Mouse (Mus musculus): Measurements from ENCODE around the gene Ralgapa2. TPM values are rescaled to one million over a fixed set of nuclear protein-coding genes. Genes with fewer than 3 reads are reported as not detected.

Ralgapa2 gene
- total and polyA plus RNA-seq, 2 experiments from 2014 or later: 7.6 to 21.7 TPM

GRCm38 (mm10) chr2:146496995-146497394, 15.1 kb downstream of the Ralgapa2 start:
- Histone ChIP-seq H3K36me3 (replicated peaks; ENCODE audit: control insufficient read depth, insufficient read depth, low read length) (no peaks in the 10 kb centered on the region), H3K27me3 (ENCODE audit: control insufficient read depth, insufficient read depth, low read length) (no peaks in the 10 kb centered on the region), H3K9ac (replicated peaks; ENCODE audit: low read depth, low read length) (no peak overlapping the region), H3K4me3 (ENCODE audit: low read depth, low read length) (no peak overlapping the region), H3K4me1 (ENCODE audit: control insufficient read depth, insufficient read depth) (peaks cover 19% of the 10 kb centered on the region), H3K4me2 (ENCODE audit: low read depth, low read length) (no peak overlapping the region), H3K27ac (ENCODE audit: low read depth) (no peak overlapping the region), H3K9me3 (replicated peaks; ENCODE audit: control insufficient read depth, low read length) (no peaks in the 10 kb centered on the region)
- ATAC-seq (ENCODE audit: insufficient read depth, low read depth) (no peak), DNase-seq (ENCODE audit: low spot score) (no peak)
- WGBS: 29% methylated on average over 1 of the region's 1 CpGs
- no peak for TF ChIP-seq CTCF (IDR thresholded peaks at IDR 0.05; ENCODE audit: low read depth)
- TF ChIP-seq EP300 (IDR thresholded peaks at IDR 0.05; ENCODE audit: low read depth): no peak

GRCm38 (mm10) chr2:146495781-146496180, 16.4 kb downstream of the Ralgapa2 start:
- Histone ChIP-seq H3K4me1 (ENCODE audit: control insufficient read depth, insufficient read depth) (peaks cover 22% of the 10 kb centered on the region), H3K9me3 (replicated peaks; ENCODE audit: control insufficient read depth, low read length) (no peaks in the 10 kb centered on the region), H3K36me3 (replicated peaks; ENCODE audit: control insufficient read depth, insufficient read depth, low read length) (no peaks in the 10 kb centered on the region), H3K27ac (ENCODE audit: low read depth) (no peak overlapping the region), H3K4me3 (ENCODE audit: low read depth, low read length) (no peak overlapping the region), H3K27me3 (ENCODE audit: control insufficient read depth, insufficient read depth, low read length) (no peaks in the 10 kb centered on the region), H3K9ac (replicated peaks; ENCODE audit: low read depth, low read length) (no peak overlapping the region), H3K4me2 (ENCODE audit: low read depth, low read length) (no peak overlapping the region)
- 87% methylated on average over 9 of the region's 9 CpGs for WGBS
- ATAC-seq (ENCODE audit: insufficient read depth, low read depth) (no peak), DNase-seq (ENCODE audit: low spot score) (no peak)
- TF ChIP-seq CTCF (IDR thresholded peaks at IDR 0.05; ENCODE audit: low read depth) (no peak), EP300 (IDR thresholded peaks at IDR 0.05; ENCODE audit: low read depth) (no peak)

- ATAC-seq (ENCODE audit: insufficient read depth, low read depth) (no peak), DNase-seq (ENCODE audit: low spot score) (no peak)
- H3K27ac ChIP-seq (ENCODE audit: low read depth): no peak overlapping the region
- WGBS: 100% methylated on average over 1 of the region's 1 CpGs
- H3K36me3 ChIP-seq (replicated peaks; ENCODE audit: control insufficient read depth, insufficient read depth, low read length): no peaks in the 10 kb centered on the region
- no peak overlapping the region for H3K9ac ChIP-seq (replicated peaks; ENCODE audit: low read depth, low read length)
- H3K4me2 ChIP-seq (ENCODE audit: low read depth, low read length): no peak overlapping the region
- no peaks in the 10 kb centered on the region for H3K9me3 ChIP-seq (replicated peaks; ENCODE audit: control insufficient read depth, low read length)
- TF ChIP-seq CTCF (IDR thresholded peaks at IDR 0.05; ENCODE audit: low read depth) (no peak), EP300 (IDR thresholded peaks at IDR 0.05; ENCODE audit: low read depth) (no peak)
- no peaks in the 10 kb centered on the region for H3K27me3 ChIP-seq (ENCODE audit: control insufficient read depth, insufficient read depth, low read length)
- no peak overlapping the region for H3K4me3 ChIP-seq (ENCODE audit: low read depth, low read length)
- H3K4me1 ChIP-seq (ENCODE audit: control insufficient read depth, insufficient read depth): peaks cover 24% of the 10 kb centered on the region
Measured at GRCm38 (mm10) chr2:146493354-146493946, 18.7 kb downstream of the Ralgapa2 start.

GRCm38 (mm10) chr2:146491830-146492610, 20.1 kb downstream of the Ralgapa2 start:
- H3K4me2 ChIP-seq (ENCODE audit: low read depth, low read length): no peak overlapping the region
- no peak for DNase-seq (ENCODE audit: low spot score)
- WGBS: 91% methylated on average over 5 of the region's 5 CpGs
- H3K9ac ChIP-seq (replicated peaks; ENCODE audit: low read depth, low read length): no peak overlapping the region
- H3K36me3 ChIP-seq (replicated peaks; ENCODE audit: control insufficient read depth, insufficient read depth, low read length): no peaks in the 10 kb centered on the region
- H3K4me1 ChIP-seq (ENCODE audit: control insufficient read depth, insufficient read depth): peaks cover 34% of the 10 kb centered on the region
- no peak for TF ChIP-seq CTCF (IDR thresholded peaks at IDR 0.05; ENCODE audit: low read depth)
- no peak for TF ChIP-seq EP300 (IDR thresholded peaks at IDR 0.05; ENCODE audit: low read depth)
- no peaks in the 10 kb centered on the region for H3K27me3 ChIP-seq (ENCODE audit: control insufficient read depth, insufficient read depth, low read length)
- H3K4me3 ChIP-seq (ENCODE audit: low read depth, low read length): no peak overlapping the region
- H3K9me3 ChIP-seq (replicated peaks; ENCODE audit: control insufficient read depth, low read length): no peaks in the 10 kb centered on the region
- no peak for ATAC-seq (ENCODE audit: insufficient read depth, low read depth)
- no peak overlapping the region for H3K27ac ChIP-seq (ENCODE audit: low read depth)

- no peak overlapping the region for H3K9ac ChIP-seq (replicated peaks; ENCODE audit: low read depth, low read length)
- H3K4me3 ChIP-seq (ENCODE audit: low read depth, low read length): no peak overlapping the region
- TF ChIP-seq CTCF (IDR thresholded peaks at IDR 0.05; ENCODE audit: low read depth) (no peak), EP300 (IDR thresholded peaks at IDR 0.05; ENCODE audit: low read depth) (no peak)
- no peaks in the 10 kb centered on the region for H3K27me3 ChIP-seq (ENCODE audit: control insufficient read depth, insufficient read depth, low read length)
- H3K27ac ChIP-seq (ENCODE audit: low read depth): no peak overlapping the region
- no peak overlapping the region for H3K4me2 ChIP-seq (ENCODE audit: low read depth, low read length)
- no peaks in the 10 kb centered on the region for H3K36me3 ChIP-seq (replicated peaks; ENCODE audit: control insufficient read depth, insufficient read depth, low read length)
- DNase-seq (ENCODE audit: low spot score): no peak
- H3K4me1 ChIP-seq (ENCODE audit: control insufficient read depth, insufficient read depth): peaks cover 37% of the 10 kb centered on the region
- H3K9me3 ChIP-seq (replicated peaks; ENCODE audit: control insufficient read depth, low read length): no peaks in the 10 kb centered on the region
- 68% methylated on average over 1 of the region's 1 CpGs for WGBS
- ATAC-seq (ENCODE audit: insufficient read depth, low read depth): no peak
Measured at GRCm38 (mm10) chr2:146490926-146491325, 21.2 kb downstream of the Ralgapa2 start.

All from heart, postnatal 0 days (tissue).